Mouse (Mus musculus): ENCODE data around the gene Msi2.
A peak's percentile ranks its signal among the peaks of the same experiment; 100 is the strongest.

Gene Msi2

DNA sequence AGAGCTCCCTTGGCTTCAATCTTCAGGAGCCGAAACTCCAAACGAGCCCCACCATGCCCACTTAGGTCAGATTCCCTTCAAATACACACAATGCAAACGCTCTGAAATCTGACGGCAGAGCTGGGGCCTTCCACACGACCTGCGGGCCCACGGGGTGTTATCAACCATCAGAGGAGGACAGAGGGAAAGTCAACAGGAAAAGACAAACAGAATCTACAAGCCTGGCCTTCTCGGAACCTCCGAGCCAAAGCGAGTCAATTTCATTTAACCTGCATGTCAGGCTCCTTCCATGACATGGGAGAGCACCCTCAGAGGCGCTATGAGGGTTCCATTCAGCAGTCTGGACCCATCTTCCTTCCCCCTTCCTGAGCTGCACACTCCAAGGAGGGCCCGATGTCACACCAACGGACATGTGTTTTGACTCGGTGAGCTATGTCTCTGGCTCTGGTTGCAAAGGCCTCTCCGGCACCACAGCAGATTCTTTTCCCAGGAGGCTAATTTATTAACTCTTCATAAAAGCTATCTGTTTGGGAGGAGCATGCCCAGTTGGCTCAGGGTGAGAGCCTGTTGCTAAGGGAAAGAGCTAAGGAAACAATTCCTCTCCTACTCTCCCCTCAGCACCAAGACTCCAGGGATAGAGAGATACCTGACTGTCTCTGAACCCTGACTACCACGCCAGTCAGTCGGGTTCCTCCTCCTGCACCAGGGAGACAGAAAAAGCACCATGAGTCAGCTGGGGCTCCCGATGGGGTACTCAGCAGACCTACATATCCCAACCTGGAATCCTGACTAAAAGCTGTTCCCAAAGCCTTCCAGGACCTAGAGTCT, 42.6 kb downstream of the Msi2 start:
- peak; percentile 44 for DNase-seq (ENCODE audit: low spot score)

DNA sequence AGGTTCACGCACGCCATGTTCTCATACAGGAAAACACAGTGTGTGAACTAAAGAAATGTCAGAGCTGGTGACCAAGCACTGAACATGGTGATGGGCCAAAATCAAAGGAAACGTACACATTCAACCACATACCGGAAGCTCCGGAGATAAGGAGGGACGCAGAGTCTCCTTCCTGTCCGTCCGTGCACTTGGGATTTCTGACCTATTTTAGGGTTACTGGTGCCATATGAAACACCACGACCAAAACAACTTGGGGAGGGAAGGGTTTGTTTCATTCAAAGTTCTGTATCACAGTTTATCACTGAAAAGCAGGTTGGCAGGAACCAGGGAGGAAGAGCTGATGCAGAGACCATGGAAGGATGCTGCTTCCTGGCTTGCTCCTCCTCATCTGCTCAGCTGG, 44.2 kb downstream of the Msi2 start:
- DNase-seq (ENCODE audit: low spot score): no peak

DNA sequence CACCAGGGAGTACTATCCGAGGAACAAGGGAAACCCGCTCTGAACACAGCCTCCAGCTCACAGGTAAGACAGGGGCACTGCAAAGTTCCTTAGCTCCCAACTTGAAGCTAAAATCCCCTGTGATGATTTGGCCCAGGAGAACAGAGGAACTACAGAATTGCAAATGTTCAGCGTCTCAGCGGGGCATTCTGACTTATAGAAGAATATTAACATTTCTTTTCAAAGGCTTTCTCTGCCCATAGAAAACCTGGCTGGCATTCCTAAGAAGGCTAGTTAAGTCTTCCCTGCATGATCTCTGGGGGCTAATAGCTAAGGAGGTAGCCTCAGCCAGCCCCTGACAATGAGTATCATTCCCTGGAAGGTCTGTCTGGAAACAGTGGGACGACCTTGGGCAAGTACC, 47.4 kb downstream of the Msi2 start:
- DNase-seq (ENCODE audit: low spot score): no peak

DNA sequence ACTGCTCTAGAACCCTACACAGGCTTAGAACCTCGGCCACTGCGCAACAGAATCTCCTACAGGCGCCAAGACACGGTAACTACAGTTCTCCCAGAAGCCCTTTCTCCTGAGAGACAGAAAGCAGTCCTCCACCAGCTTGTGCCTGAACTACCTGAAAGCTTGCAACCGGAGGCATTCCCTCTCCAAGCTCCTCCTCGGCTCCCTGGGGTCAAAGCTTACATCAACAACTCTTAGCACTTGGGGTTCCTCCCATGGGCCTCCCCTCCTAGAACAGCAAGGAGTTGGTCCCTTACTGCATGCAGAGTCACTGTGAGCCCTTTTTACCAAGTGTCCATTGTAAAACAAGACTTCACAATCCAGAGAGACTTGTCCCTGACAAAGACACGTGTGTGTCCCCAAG, 49.2 kb downstream of the Msi2 start:
- DNase-seq (ENCODE audit: low spot score): no peak

DNA sequence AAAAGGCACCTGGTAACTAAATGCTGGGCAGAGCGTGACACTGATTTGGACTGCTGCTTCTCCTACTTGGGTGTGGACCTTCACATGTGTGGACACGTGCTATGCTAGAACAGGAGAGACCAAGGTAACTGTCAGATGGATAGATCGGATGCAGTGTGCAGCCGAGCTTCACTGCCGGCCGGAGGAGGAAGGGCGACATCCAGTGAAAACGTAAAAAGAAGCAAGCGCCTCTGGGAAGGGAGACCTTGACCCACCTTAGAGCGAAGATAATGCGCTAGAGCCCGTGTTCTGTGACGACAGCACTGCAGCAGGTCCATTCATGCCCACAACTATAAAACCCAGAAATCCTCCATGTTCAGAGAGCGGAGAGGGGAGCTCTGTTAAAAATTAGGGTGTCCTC, 50.0 kb downstream of the Msi2 start:
- DNase-seq (ENCODE audit: low spot score): no peak

DNA sequence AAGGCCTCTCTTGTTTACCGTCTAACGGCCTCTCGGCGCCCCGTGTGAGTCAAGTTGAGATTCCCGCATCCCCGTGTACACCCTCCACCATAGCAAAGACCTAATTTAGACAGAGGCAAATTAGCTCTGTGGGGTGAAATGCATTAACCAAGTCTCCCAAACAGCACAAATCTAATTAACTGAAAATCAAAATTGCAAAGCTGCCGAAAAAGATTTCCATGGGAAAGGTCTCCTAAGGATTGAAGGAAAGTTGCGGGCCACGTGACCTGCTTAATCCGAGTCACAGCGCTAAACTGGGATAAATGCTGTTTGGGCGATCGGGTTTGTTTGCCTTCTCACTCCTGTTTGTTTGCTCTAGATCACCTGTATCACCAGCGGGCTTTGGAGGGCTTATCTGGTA, 52.5 kb downstream of the Msi2 start:
- no peak for DNase-seq (ENCODE audit: low spot score)

DNA sequence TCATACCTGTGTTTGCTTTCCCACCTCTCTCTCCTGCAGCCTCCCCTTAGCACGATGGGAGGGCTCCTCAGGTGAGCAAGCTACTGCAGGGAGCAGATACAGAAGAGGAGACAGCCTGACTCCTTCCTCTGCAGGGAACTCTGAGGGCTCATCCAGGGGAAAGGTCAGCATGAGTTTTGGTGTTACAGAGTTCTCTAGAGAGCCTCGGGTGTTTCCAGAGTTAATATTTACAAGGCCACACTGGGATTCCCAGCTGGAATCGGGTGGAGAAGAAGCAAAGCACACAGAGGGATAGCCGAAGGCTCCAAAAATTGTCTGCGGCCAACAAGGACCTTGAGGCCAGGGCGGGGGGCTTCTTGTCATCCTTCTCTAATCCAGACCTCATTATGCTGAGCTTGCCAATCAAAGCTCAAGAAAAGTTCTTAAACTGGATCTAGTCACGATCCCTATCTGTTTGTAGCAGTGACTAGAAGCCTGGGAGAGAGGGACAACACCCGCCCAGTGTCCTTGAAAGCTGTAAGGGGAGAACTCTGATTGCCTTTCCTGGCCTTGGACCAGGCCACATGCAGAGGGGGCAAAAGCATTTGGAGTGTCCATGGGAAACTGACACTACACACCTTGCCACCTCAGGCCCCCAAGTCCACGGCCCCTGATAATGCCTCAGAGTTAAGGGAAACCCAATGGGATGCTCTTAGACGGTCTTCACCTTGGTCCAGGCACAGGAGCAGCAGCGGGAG, 56.7 kb downstream of the Msi2 start:
- no peak for DNase-seq (ENCODE audit: low spot score)

DNA sequence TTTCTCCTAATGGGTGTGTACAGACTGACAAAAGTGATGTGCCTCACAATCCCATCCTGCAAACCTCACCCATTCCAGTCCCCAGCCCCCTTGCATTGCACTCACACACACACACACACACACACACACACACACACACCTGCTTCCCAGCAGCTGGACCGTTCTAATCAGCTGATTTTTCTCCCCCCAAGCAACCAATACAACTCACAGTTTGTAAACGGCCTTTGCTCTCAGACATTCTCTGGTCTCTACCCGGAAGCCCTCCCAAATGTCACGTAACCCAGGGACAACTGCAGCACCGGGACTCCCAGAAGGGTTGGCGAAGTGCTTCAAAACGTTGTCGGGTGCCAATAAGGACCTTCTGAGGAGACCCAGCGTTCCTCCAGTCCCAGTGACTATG, 57.9 kb downstream of the Msi2 start:
- no peak for DNase-seq (ENCODE audit: low spot score)

DNA sequence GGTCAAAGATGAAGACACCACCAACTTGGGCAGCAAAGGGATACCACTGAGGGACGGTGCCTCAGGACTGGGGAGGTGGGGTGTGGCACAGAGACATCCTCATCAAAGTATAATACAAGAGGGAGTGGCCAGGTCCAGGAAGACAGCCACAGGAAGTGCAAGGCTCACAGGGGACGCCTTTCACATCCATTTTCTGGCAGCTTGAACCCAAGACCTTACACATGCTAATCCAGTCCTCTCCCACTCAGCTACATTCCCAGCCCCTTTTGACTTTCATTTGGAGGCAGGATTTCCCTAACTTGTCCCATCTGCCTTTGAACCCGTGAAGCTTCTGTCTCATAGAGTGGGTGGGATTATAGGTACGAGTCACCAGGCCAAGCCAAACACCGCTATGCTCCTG, 59.4 kb downstream of the Msi2 start:
- no peak for DNase-seq (ENCODE audit: low spot score)

DNA sequence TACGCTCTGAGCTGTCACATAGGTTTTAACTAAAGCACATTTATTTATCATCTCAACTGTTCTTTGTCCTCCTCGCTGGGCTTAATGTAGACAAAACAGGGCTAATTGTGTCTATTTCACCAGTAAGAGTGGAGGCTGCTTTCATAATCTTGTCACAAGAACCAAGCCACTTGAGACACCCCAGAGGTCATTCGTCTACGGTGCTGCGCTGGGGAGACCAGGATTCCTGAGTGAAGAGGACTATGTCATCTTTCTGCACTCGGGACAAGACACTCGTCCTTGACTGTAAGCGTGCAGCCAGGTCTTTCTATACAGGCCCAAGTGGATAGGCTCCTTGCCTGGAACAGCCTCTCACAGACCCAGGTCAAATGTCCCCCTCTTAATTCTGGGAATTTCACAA, 62.5 kb downstream of the Msi2 start:
- DNase-seq (ENCODE audit: low spot score): no peak

DNA sequence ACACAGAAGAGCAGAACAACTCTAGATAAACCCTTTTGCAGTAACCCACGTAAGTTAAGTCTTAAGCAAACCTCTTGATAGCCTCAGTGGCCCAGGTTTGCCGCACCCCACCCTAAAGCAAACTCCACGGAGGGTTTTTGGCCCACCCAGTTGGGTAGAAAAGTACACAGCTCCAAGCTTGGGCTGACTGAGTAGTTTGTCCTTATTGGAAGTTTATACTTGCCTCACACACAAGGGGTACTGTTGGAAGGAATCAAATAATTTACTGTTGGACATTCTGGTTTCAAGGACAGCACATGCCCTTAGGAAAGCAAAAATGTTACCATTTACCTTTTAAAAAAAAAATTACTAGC, 63.1 kb downstream of the Msi2 start:
- no peak for DNase-seq (ENCODE audit: low spot score)

DNA sequence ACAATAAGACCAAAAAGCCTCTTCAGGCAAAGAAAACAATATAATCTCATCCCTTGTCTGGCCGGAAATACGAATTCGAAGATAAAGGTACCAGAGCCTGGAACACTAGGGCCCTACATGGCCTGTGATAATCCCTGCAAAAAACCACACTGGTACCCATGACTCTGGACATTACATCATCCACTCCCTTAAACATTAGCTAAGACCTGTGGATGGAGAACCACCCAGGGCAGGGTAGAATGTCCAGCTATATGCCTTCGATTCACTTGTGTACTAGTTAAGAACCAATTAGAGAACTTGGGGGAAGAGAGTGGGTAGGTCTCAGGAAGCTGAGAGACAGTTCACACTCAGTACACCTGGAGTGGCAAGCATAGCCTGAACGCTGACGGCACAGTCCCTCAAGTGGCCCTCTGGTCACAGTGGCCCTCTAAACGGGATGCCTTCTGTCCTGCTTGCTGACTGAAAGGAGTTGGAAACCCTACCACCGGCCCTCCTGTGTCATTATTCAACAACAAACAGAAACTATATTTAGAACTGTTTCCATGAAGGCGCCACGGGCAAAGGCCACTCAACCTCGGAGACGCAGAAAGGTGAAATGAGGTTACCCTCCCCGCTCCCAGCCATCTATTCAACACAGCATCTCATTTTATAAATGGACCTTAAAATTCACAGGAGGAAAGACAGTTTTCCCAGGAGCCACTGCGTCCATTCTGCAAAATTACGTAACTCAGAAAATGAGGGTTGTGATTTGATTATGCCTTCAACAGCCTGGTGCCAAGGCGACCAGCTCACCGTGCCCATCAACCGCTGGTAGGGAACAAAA, 63.7 kb downstream of the Msi2 start:
- no peak for DNase-seq (ENCODE audit: low spot score)

DNA sequence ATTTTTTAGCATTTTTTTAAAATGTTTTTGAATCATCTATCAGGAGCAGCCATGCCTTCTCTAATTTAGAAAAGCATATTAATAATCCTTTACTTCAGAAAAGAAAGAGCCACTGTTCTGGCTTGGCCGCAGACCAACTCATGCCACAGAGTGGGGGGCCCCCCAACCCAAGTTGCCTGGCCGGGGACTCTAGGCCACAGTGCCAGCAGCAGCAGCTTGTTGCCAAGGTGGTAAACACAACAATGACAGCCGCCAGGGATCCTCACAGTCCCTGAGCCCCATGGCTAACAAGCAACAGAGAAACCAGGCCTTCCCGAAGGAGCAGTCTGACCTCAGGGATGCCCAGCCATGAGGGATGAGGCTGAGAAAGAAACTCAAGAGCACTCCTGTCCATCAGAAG, 68.0 kb downstream of the Msi2 start:
- no peak for DNase-seq (ENCODE audit: low spot score)

DNA sequence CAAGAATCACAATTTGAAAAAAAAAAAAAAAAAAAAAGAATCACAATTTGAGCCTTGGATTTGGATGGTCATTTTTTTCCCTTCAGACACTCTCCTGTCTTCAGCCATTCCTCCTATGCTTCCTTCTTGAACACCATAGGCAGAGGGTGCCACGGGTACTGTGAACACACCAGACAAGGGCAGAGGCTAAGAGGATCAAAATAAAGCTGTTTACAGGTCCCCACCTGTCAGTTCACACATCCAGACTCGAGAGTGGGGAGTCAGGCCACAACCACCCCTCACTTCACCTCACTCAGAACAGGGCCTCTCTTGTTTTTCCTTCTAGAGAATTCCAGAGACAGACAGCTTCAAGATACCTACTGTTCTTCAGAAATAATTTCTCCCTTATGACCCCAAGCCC, 69.3 kb downstream of the Msi2 start:
- DNase-seq (ENCODE audit: low spot score): no peak

DNA sequence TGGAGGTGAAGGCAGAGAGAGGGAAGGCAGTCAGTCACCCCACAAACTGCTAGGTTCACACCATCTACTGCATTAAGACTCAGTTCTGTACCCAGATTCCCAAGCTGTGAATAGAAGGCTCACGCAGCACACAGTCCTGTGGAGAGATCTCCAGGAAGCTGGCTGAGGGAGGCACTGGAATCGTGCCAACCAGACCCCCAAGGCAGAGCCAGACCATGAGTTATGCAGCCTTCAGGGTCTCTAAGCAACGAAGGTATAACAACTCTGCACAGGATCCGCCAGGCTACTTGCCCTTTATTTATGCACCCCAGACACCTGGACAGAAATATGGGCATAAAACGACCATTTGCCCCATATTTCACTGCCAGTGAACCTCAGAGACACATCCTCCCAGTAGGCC, 69.9 kb downstream of the Msi2 start:
- DNase-seq (ENCODE audit: low spot score): no peak

DNA sequence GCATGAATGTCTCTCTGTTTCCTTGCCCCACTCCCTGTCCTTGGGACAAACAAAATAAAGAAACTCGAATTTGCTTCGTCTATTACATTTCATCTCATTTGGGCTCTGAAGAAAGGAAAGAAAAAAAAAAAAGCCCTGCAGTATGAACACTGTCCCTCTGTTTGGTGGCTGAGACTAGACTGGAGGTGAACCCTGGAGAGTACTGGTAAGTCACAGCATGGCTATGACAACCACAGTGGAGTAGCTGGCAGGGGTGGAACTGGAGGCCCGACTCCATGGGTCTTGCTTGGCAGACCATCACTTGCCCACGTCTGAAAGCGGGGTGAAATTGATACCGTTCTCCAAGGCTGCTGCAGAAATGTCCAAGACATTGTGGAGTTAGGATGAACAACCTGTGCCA, 71.8 kb downstream of the Msi2 start:
- no peak for DNase-seq (ENCODE audit: low spot score)

DNA sequence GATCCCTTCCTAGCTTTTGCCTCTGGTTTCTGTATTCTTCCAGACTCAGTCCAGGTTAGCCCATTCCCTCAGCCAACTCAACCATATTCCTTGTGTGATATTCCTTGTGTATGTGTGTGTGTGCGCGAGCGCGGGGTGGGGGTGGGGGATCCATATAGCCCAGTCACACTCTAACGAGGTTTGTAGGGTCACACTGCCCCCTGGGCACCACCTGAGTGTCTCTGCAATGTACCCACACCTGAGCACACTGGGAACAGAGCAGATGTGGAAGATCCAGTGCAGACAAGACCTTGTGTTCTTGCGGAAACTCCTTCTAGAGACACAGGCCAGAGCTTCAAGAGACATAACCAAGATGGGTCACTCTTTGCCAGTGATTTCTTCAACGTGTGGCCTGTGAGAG, 72.5 kb downstream of the Msi2 start:
- DNase-seq (ENCODE audit: low spot score): no peak

DNA sequence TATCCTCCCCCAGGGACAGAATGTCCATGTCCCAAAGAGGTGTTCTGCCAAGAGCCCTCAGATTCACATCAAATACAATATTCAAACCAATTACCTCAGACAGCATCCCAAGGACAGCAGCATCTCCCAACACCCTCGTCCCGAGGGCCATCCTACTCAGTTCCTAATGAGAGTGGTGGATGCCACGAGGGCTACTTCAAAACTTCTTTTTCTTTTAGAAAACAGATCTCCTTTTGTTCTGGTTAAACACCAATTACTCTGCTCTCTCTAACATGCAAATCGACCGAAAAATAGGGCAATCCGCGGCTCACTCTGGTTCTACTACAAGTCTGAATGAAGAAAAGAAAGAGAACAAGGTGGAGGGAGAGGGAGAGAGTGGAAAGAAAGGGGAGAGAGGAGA, 73.6 kb downstream of the Msi2 start:
- no peak for DNase-seq (ENCODE audit: low spot score)

DNA sequence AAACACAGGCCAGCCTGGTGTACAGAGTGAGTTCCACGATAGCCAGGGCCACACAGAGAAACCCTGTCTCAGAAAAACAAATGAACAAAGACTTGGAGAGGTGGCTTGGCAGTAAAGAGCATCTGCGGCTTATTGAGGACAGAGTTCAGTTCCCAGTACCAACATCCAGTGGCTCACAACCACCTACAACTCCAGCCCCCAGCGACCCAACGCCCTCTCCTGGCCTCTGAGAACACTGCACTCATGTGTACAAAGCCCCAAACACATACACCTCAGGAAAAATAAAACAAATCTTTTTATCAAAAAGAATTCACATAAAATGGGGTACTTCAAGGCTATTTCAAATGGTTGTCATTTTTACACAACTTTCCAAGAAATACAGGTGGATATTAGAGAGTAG, 78.5 kb downstream of the Msi2 start:
- DNase-seq (ENCODE audit: low spot score): no peak

DNA sequence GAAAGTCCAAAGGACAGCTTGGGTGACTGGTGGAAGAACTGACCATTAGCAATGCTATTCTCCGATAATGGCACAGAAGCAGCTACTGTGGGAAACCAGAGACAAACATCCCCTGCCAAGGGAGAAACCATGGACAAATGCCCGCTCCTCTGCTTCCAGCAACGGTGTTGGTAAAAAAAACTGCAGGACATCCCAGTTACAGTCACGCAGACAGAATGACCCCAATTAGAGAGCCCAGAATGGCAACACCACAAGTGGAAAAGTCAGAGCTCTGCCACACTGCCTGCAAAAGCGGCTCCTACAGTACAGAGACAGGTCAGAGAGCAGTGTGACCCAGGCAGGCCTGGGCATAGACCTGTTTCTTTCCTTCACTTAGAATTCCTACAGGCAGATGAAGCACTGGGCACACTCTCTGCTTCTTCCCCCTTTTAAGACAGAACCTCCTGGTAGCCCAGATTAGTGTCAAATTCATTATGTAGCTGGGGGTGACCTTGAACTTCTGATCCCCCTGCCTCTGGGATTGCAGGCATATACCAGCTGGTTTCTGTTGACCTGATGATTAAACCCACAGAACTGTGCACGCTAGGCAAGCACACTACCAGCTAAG, 79.3 kb downstream of the Msi2 start:
- DNase-seq (ENCODE audit: low spot score): no peak

DNA sequence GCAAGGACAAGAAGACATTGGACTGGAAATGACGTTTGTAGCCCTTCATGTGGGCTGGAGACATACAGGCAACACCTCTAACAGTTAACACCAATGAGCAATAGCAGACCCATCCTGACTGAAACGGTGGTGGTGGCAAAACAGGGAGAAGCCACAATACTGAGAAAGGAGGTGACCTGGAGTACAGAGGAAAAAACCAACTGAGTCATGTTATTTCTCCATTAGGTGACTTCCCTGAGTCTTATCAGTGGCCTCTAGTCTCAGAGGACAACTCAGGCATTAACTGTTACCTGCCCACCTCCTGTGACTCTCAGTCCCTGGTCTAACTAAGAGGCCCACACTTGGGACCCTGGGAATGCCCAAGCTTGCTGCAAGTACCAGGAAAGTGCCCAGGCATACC, 80.1 kb downstream of the Msi2 start:
- no peak for DNase-seq (ENCODE audit: low spot score)

DNA sequence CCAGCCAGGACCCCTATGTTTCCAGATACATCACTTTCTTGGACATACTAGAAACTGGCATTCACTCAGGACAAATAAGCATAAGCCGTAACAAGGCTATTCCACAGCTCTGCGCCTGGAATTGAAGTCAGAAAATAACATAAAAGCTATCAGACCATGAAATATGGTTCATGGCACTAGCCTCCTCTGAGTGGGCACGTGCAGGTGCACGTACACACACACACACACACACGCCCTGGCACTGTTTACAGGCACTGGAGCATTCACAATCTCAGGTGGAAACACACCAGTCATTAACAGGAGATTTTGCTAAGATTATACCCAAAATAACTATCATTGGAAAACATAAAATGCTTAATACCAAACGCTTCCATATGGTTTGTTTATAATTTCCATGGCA, 81.4 kb downstream of the Msi2 start:
- no peak for DNase-seq (ENCODE audit: low spot score)

DNA sequence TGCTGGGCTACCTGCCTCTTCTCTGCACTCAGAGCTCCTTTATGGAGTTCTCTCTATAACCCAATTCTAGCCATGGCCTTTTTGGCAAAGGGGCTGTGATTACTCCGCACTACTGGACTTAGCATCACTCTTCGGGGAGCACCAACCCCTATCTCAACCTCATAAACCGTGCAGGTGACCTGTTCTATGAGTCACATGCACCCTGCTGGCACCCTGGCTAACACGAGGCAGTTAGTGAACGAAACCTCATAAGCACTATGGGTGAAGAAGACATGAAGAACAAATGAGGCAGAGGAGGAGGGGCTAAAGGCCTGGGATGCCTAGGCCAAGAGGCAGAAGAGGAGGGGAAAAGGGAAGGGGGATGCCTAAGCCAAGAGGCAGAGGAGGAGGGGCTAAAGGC, 82.0 kb downstream of the Msi2 start:
- DNase-seq (ENCODE audit: low spot score): no peak

All from urinary bladder, postnatal 14 days (tissue).